Mouse (Mus musculus): Measurements from ENCODE around the gene Unc5c.

DNA sequence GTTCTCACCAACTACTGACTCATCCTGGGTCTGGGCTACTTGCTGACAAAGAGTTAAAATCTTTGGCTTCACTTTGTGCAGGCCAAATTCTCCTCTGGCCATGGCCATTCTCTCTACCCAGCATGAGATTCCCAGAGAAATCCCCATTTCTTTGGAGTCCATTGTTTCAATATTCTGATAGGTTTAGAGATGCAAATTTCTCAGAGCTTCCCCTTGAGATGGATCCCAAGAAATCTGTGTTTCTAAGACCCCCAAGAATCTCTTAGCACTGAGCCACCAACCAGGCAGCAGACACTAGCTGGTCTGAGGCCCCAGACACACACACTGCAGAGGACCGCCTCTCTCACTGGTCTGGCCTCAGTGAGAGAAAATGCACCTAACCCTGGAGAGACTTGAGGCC is 384.2 kb downstream of the Unc5c start:
- TF ChIP-seq POLR2A (IDR thresholded peaks at IDR 0.05; ENCODE audit: low read depth, low read length) (no peak), CTCF (IDR thresholded peaks at IDR 0.05; ENCODE audit: extremely low read depth, insufficient read length, insufficient replicate concordance, low read depth, low read length) (no peak)

All from small intestine, adult 2 months (tissue).